In genomic region chr8:46745464-46745863, GRCm38 (mm10) we compare ENCODE assay signal across 16 mouse cellular contexts.
"Had no signal": no experiment of that assay in that cellular context is flagged by ENCODE, and none has a peak within 500 bp of the region (broad histone marks: within the 10 kb centered on the region; RNA-seq: fewer than 3 reads in every experiment).

No protein-coding gene starts in this region.

- DNase-seq: kidney, adult 8-10 months; kidney, postnatal 25 days; layer of hippocampus, adult 9-11 months; layer of hippocampus, postnatal 36 days; liver; lung, embryonic 14.5 days; lung, postnatal 10 days; lung, postnatal 4 days; retina, postnatal 1 day; thymus, adult 2 months; thymus, postnatal 25 days had no signal

- ATAC-seq: midbrain, embryonic 15.5 days had no signal

- H3K4me3 ChIP-seq: limb, embryonic 12.5 days; megakaryocyte, embryonic 14.5 days; midbrain, embryonic 15.5 days; neural tube, embryonic 12.5 days; stomach, embryonic 15.5 days had no signal
